Mouse (Mus musculus): Measurements from ENCODE around the gene Ces2b. TPM values are rescaled to one million over a fixed set of nuclear protein-coding genes. Genes with fewer than 3 reads are reported as not detected.

The Ces2b gene
- not detected for polyA plus RNA-seq (2017; shearing (Covaris generic))

DNA sequence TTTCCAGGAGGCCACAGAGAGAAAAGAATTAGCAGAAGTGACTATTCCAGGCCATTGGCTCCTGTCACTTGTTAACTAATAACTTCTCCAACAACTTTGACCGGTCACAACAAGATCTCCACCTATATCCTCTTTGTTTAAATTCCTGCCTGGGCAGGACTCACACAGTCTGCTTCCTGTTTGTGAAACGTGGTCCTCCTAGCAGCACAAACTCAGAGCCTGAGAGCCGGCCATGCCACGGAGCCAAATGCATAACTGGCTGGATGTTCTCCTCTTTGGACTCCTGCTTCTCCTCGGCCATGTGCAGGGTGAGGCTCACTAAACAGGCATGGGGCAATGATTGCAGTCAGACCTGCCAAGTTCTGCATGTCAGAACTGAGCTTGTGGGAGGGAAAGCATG, at the start of gene Ces2b:
TSS of gene Ces2b (plus strand) at position 133 of the 400 bp plus-strand sequence.

GRCm38 (mm10) chr8:104846831-104847230, 15.5 kb downstream of the Ces2b start, which contains the start of gene Ces2c:
Gene Ces2c (plus strand): TSS chr8:104847068.

Other genes with a start within 250 kb of the Ces2b start
- 6.7 TPM for gene Pdp2, start 240.1 kb upstream of the Ces2b start, polyA plus RNA-seq (2017; shearing (Covaris generic))
- not detected for gene Cdh16, start 207.2 kb upstream of the Ces2b start, polyA plus RNA-seq (2017; shearing (Covaris generic))
- gene Rrad, start 200.2 kb upstream of the Ces2b start, polyA plus RNA-seq (2017; shearing (Covaris generic)): 32.8 TPM
- gene Ciao2b, start 189.6 kb upstream of the Ces2b start, polyA plus RNA-seq (2017; shearing (Covaris generic)): 153 TPM
- not detected for gene Ces2a, start 97.6 kb upstream of the Ces2b start, polyA plus RNA-seq (2017; shearing (Covaris generic))
- gene Ces2c, start 15.5 kb downstream of the Ces2b start, polyA plus RNA-seq (2017; shearing (Covaris generic)): 22.6 TPM
- not detected for gene Ces2e, start 94.7 kb downstream of the Ces2b start, polyA plus RNA-seq (2017; shearing (Covaris generic))
- not detected for gene Ces2f, start 115.8 kb downstream of the Ces2b start, polyA plus RNA-seq (2017; shearing (Covaris generic))
- 0.29 TPM for gene Ces2g, start 130.1 kb downstream of the Ces2b start, polyA plus RNA-seq (2017; shearing (Covaris generic))
- not detected for gene Ces2h, start 169.3 kb downstream of the Ces2b start, polyA plus RNA-seq (2017; shearing (Covaris generic))
- not detected for gene Ces3a, start 217.0 kb downstream of the Ces2b start, polyA plus RNA-seq (2017; shearing (Covaris generic))

All from activated CD4-positive, CD25-positive, alpha-beta regulatory T cell, adult 9 weeks (primary cell).